In the genomic region with DNA sequence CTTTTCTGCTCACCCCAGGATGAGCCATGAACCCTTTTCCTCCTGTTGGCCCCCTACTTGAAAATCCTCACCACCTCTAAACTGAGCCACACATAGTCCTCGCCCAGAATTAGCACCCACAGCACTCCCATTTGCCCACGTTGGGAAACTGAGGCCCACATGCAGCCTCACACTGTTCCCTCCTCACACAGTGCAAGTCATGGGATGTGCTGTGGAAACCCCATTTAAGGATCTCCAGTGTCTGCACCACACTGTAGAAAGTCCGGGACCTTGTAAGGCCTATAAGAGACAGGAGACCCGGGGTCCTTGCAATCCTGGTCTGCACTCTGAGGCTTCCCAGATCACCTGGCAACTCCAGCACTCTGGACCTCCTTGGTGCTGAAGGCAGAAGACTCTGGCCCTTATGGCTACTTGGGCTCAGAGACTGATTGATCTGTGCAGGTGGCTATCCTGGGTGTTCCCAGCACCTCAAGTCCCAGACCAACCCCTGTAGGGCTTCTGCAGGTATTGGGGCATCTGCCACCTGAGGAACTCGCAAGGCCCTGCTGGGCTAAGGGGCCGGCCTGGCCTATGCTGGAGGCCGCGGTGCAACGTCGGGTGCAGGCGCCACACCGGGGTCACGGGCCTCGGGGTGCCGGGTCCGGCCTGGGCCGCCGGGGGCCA, we compare ENCODE assay signal across 9 mouse cellular contexts. TPM values are rescaled to one million over a fixed set of nuclear protein-coding genes. Genes with fewer than 3 reads are reported as not detected.
A peak's percentile ranks its signal among the peaks of the same experiment; 100 is the strongest.
DNase-seq lines count a peak whose midpoint lies in the region; ATAC-seq lines count a peak whose summit lies in the region.
"Had no signal": no experiment of that assay in that cellular context is flagged by ENCODE, and none has a peak within 500 bp of the region (broad histone marks: within the 10 kb centered on the region; RNA-seq: fewer than 3 reads in every experiment).

No protein-coding gene starts in this region.

- peak; percentile 56 for ATAC-seq in hindbrain, embryonic 15.5 days (ENCODE audit: low FRiP score, low read depth)

- peak overlapping the region; percentile 96 for H3K27ac ChIP-seq in heart, embryonic 10.5 days
- H3K27ac ChIP-seq in hindbrain, embryonic 15.5 days (replicated peaks), result peak overlapping the region; percentile 32; the same call in 1 of the 2 replicates
- peak overlapping the region; percentile 96 for H3K27ac ChIP-seq in midbrain, embryonic 10.5 days (replicated peaks)
- H3K27ac ChIP-seq: macrophage had no signal

- H3K4me3 ChIP-seq in heart, embryonic 10.5 days, result peak overlapping the region; percentile 73
- H3K4me3 ChIP-seq in hindbrain, embryonic 15.5 days, result peak overlapping the region; percentile 44
- H3K4me3 ChIP-seq in midbrain, embryonic 10.5 days, result peak overlapping the region; percentile 61

- H3K9ac ChIP-seq in hindbrain, embryonic 15.5 days, result peak overlapping the region; percentile 53

- no peak for DNase-seq in heart, embryonic 10.5 days (ENCODE audit: low spot score)
- DNase-seq in heart, adult 9 months (ENCODE audit: low spot score in 2 of 2), result no peak
- peak; percentile 53 for DNase-seq in ZHBTc4 (ENCODE audit: low read depth, low spot score)
- DNase-seq in midbrain, embryonic 10.5 days (ENCODE audit: low spot score), result no peak
- DNase-seq in right cerebral cortex, postnatal 4 days, result no peak
- no peak for DNase-seq in retina, embryonic 14.5 days (ENCODE audit: low spot score)
- no peak for DNase-seq in left cerebral cortex, adult 8-10 months (ENCODE audit: low spot score in 2 of 2)

- no peaks in the 10 kb centered on the region for H3K9me3 ChIP-seq in heart, embryonic 10.5 days
- no peaks in the 10 kb centered on the region for H3K9me3 ChIP-seq in hindbrain, embryonic 15.5 days
- no peaks in the 10 kb centered on the region for H3K9me3 ChIP-seq in midbrain, embryonic 10.5 days (replicated peaks)

- 12% methylated on average over 18 of the region's 18 CpGs for WGBS in heart, embryonic 10.5 days
- WGBS in hindbrain, embryonic 15.5 days, result 13% methylated on average over 18 of the region's 18 CpGs
- WGBS in midbrain, embryonic 10.5 days, result 12% methylated on average over 18 of the region's 18 CpGs

- peaks cover 92% of the 10 kb centered on the region for H3K27me3 ChIP-seq in heart, embryonic 10.5 days (ENCODE audit: insufficient read depth, poor library complexity, severe bottlenecking)
- no peaks in the 10 kb centered on the region for H3K27me3 ChIP-seq in hindbrain, embryonic 15.5 days
- peaks cover 97% of the 10 kb centered on the region for H3K27me3 ChIP-seq in midbrain, embryonic 10.5 days (ENCODE audit: low read depth, poor library complexity, severe bottlenecking)

- H3K36me3 ChIP-seq in heart, embryonic 10.5 days, result no peaks in the 10 kb centered on the region
- no peaks in the 10 kb centered on the region for H3K36me3 ChIP-seq in hindbrain, embryonic 15.5 days
- H3K36me3 ChIP-seq in midbrain, embryonic 10.5 days, result no peaks in the 10 kb centered on the region

- H3K4me2 ChIP-seq in hindbrain, embryonic 15.5 days, result peak overlapping the region; percentile 86

- H3K4me1 ChIP-seq in heart, embryonic 10.5 days, result peaks cover 37% of the 10 kb centered on the region
- peaks cover 26% of the 10 kb centered on the region for H3K4me1 ChIP-seq in hindbrain, embryonic 15.5 days (replicated peaks)
- H3K4me1 ChIP-seq in midbrain, embryonic 10.5 days, result peaks cover 63% of the 10 kb centered on the region

RNA-seq across cellular contexts. Expression of a gene that starts 23.5 kb away (rescaled TPM):
- 1,495 and 1,694 TPM in 2 replicates for polyA plus RNA-seq in heart, embryonic 10.5 days (2016; fragmentation: Nextera tagmentation; extraction: Ambion mirVana)
- 267 and 430 TPM in 2 replicates for polyA plus RNA-seq in hindbrain, embryonic 15.5 days (2015; fragmentation: Nextera tagmentation; extraction: Ambion mirVana)
- polyA plus RNA-seq in midbrain, embryonic 10.5 days (2016; fragmentation: Nextera tagmentation; extraction: Ambion mirVana), result 329 and 443 TPM in 2 replicates
- total RNA-seq in left cerebral cortex, adult 8-10 months (2022), result 10 to 100 TPM; 16.4 to 17.3 (median 16.9) TPM

RNA-seq across cellular contexts. Expression of a gene that starts 36.2 kb away (rescaled TPM):
- polyA plus RNA-seq in heart, embryonic 10.5 days (2016; fragmentation: Nextera tagmentation; extraction: Ambion mirVana), result 0.54 and 1.3 TPM in 2 replicates
- polyA plus RNA-seq in hindbrain, embryonic 15.5 days (2015; fragmentation: Nextera tagmentation; extraction: Ambion mirVana), result 0.75 and 1.7 TPM in 2 replicates
- polyA plus RNA-seq in midbrain, embryonic 10.5 days (2016; fragmentation: Nextera tagmentation; extraction: Ambion mirVana), result 0.17 and 0.20 TPM in 2 replicates
- 1 to 10 TPM in 3 of 4 experiments, under 1 TPM in 1; 0.78 to 1.8 (median 1.2) TPM for total RNA-seq in left cerebral cortex, adult 8-10 months (2022)

Comparison
In these comparisons a context has a peak if more than half of its experiments do, and no peak if none do; other contexts are left out.
1. H3K27ac ChIP-seq: peak in every context shown above with its lines; median percentile 96 in heart, embryonic 10.5 days; 96 in midbrain, embryonic 10.5 days; 32 in hindbrain, embryonic 15.5 days.